In the genomic region with DNA sequence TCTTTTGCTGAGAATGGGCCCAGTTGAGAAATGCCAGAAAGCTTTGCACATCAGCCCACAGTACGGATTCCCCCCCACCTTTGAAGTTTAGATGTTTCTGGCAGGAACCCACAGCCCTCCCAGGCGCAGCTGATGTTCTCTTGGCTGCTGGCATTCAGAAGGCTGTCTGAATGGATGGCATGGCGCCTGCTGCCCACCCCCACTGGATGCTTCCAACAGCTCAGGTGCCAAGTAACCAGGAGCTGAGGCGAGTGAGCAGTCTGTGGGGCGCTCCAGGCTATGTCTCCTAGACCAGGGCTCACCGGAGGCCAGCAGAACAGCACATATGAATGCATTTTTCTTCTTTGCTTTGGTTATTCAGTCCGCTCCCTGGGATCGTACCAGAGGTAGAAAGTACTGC, we compare ENCODE assay signal across 9 mouse cellular contexts.
DNase-seq lines count a peak whose midpoint lies in the region; ATAC-seq and TF ChIP-seq lines count a peak whose summit lies in the region.
"Had no signal": no experiment of that assay in that cellular context is flagged by ENCODE, and none has a peak within 500 bp of the region (broad histone marks: within the 10 kb centered on the region; RNA-seq: fewer than 3 reads in every experiment).

No protein-coding gene starts in this region.

- no peak overlapping the region for H3K9ac ChIP-seq in hindbrain, embryonic 13.5 days
- no peak overlapping the region for H3K9ac ChIP-seq in hindbrain, embryonic 12.5 days
- H3K9ac ChIP-seq in midbrain, postnatal 0 days (replicated peaks; ENCODE audit: low read length, poor library complexity, severe bottlenecking): no peak overlapping the region
- H3K9ac ChIP-seq: intestine, embryonic 15.5 days had no signal

- H3K9me3 ChIP-seq in hindbrain, embryonic 13.5 days: no peaks in the 10 kb centered on the region; the same call in 1 of the 2 replicates
- no peaks in the 10 kb centered on the region for H3K9me3 ChIP-seq in hindbrain, embryonic 12.5 days (replicated peaks)
- no peaks in the 10 kb centered on the region for H3K9me3 ChIP-seq in midbrain, postnatal 0 days (ENCODE audit: low read length)
- H3K9me3 ChIP-seq: intestine, embryonic 15.5 days had no signal

- H3K27ac ChIP-seq in hindbrain, embryonic 13.5 days: peak overlapping the region; percentile 23; the same call in 1 of the 2 replicates
- H3K27ac ChIP-seq in hindbrain, embryonic 12.5 days: no peak overlapping the region
- H3K27ac ChIP-seq in cerebellum, adult 2 months (ENCODE audit: insufficient read depth, low read length): no peak overlapping the region
- peak overlapping the region; percentile 32; the same call in 1 of the 2 replicates for H3K27ac ChIP-seq in midbrain, postnatal 0 days (ENCODE audit: low read depth, low read length)
- H3K27ac ChIP-seq: intestine, embryonic 15.5 days had no signal

- 0 out of 2 replicates have a peak, but pooled peaks cover 3% of the 10 kb centered on the region for H3K4me1 ChIP-seq in hindbrain, embryonic 13.5 days (replicated peaks)
- no peaks in the 10 kb centered on the region for H3K4me1 ChIP-seq in hindbrain, embryonic 12.5 days
- no peaks in the 10 kb centered on the region for H3K4me1 ChIP-seq in cerebellum, adult 2 months (ENCODE audit: control insufficient read depth, insufficient read depth, low read length)
- H3K4me1 ChIP-seq in midbrain, postnatal 0 days (ENCODE audit: insufficient read depth, low read length): no peaks in the 10 kb centered on the region
- H3K4me1 ChIP-seq: intestine, embryonic 15.5 days had no signal

- 78% methylated on average over 8 of the region's 8 CpGs for WGBS in hindbrain, embryonic 13.5 days
- WGBS in hindbrain, embryonic 12.5 days: 87% methylated on average over 8 of the region's 8 CpGs
- 10% methylated on average over 8 of the region's 8 CpGs for WGBS in cerebellum, adult 2 months
- WGBS in midbrain, postnatal 0 days: 72% methylated on average over 8 of the region's 8 CpGs

- no peaks in the 10 kb centered on the region for H3K27me3 ChIP-seq in hindbrain, embryonic 13.5 days
- no peaks in the 10 kb centered on the region for H3K27me3 ChIP-seq in hindbrain, embryonic 12.5 days
- no peaks in the 10 kb centered on the region for H3K27me3 ChIP-seq in cerebellum, adult 2 months (ENCODE audit: control insufficient read depth, insufficient read depth, low read length)
- no peaks in the 10 kb centered on the region for H3K27me3 ChIP-seq in midbrain, postnatal 0 days (ENCODE audit: insufficient read depth, low read length)
- H3K27me3 ChIP-seq: intestine, embryonic 15.5 days had no signal

- TF ChIP-seq POLR2A in cerebellum, adult 2 months (IDR thresholded peaks at IDR 0.05; ENCODE audit: borderline replicate concordance, insufficient read depth, low read length): no peak

- no peak overlapping the region for H3K4me2 ChIP-seq in hindbrain, embryonic 13.5 days
- no peak overlapping the region for H3K4me2 ChIP-seq in hindbrain, embryonic 12.5 days (replicated peaks)
- no peak overlapping the region for H3K4me2 ChIP-seq in midbrain, postnatal 0 days (ENCODE audit: low read depth, low read length, poor library complexity, severe bottlenecking)
- H3K4me2 ChIP-seq: intestine, embryonic 15.5 days had no signal

- H3K4me3 ChIP-seq in hindbrain, embryonic 13.5 days: no peak overlapping the region
- H3K4me3 ChIP-seq in hindbrain, embryonic 12.5 days: no peak overlapping the region
- H3K4me3 ChIP-seq in cerebellum, adult 2 months (replicated peaks; ENCODE audit: insufficient read depth, low read depth, low read length): no peak overlapping the region
- no peak overlapping the region for H3K4me3 ChIP-seq in midbrain, postnatal 0 days (ENCODE audit: low read depth, low read length)
- H3K4me3 ChIP-seq: intestine, embryonic 15.5 days had no signal

- DNase-seq in cerebellum, adult 2 months: peak; percentile 29 to 52
- peak; percentile 50 to 73 for DNase-seq in layer of hippocampus, adult 18-20 months (ENCODE audit: low spot score in 2 of 2)
- DNase-seq in midbrain, postnatal 0 days (ENCODE audit: low spot score): peak; percentile 89
- no peak for DNase-seq in adrenal gland, postnatal 36 days
- no peak for DNase-seq in kidney, postnatal 36 days
- no peak for DNase-seq in heart, postnatal 25 days (ENCODE audit: low spot score)

- TF ChIP-seq CTCF in cerebellum, adult 2 months (IDR thresholded peaks at IDR 0.05; ENCODE audit: borderline replicate concordance, insufficient read depth, low read depth, low read length): no peak
- no peak for TF ChIP-seq CTCF in midbrain, postnatal 0 days (IDR thresholded peaks at IDR 0.05)

- intact Hi-C loops in heart, postnatal 25 days (cut with DNase I): no loop called here

- H3K36me3 ChIP-seq in hindbrain, embryonic 13.5 days: no peaks in the 10 kb centered on the region
- no peaks in the 10 kb centered on the region for H3K36me3 ChIP-seq in hindbrain, embryonic 12.5 days
- H3K36me3 ChIP-seq in midbrain, postnatal 0 days (ENCODE audit: insufficient read depth, low read length): no peaks in the 10 kb centered on the region
- H3K36me3 ChIP-seq: intestine, embryonic 15.5 days had no signal

- ATAC-seq in hindbrain, embryonic 13.5 days (ENCODE audit: low FRiP score): peak; percentile 43; the same call in 1 of the 2 replicates
- ATAC-seq in hindbrain, embryonic 12.5 days (ENCODE audit: low FRiP score): no peak
- ATAC-seq in midbrain, postnatal 0 days (ENCODE audit: low FRiP score): peak; percentile 69
- ATAC-seq: intestine, embryonic 15.5 days had no signal

Comparison
In these comparisons a context has a peak if more than half of its experiments do, and no peak if none do; other contexts are left out.
1. H3K27ac ChIP-seq: peak in hindbrain, embryonic 13.5 days (single experiment) and midbrain, postnatal 0 days (single experiment); none in hindbrain, embryonic 12.5 days (single experiment) and cerebellum, adult 2 months (single experiment).
2. DNase-seq: peak in cerebellum, adult 2 months (2 of 2), layer of hippocampus, adult 18-20 months (2 of 2) and midbrain, postnatal 0 days (single experiment); none in adrenal gland, postnatal 36 days (0 of 2), kidney, postnatal 36 days (0 of 2) and heart, postnatal 25 days (single experiment).